Mouse (Mus musculus) embryonic stem cell, embryonic (primary cell): ENCODE results near the gene Zmynd8.

Experiments
- CTCF ChIA-PET, 4 experiments: fragments of 300-600 bp in 2 of 4; fragments of 350-600 bp in 2 of 4; sonication (Branson Sonifier 250); formaldehyde crosslinking; loops; one replicate each; lab custom pipeline; 2022; ENCODE audit warnings: inconsistent platforms in 2 of 4; lab: Charles Lee
- POLR2A ChIA-PET, 4 experiments: fragments of 300-600 bp in 2 of 4; fragments of 350-600 bp in 2 of 4; sonication (Branson Sonifier 250); formaldehyde crosslinking; loops; one replicate each; lab custom pipeline; 2022; ENCODE audit warnings: antibody characterized with exemption in 4 of 4, inconsistent platforms in 1 of 4; lab: Charles Lee

Gene Zmynd8

DNA sequence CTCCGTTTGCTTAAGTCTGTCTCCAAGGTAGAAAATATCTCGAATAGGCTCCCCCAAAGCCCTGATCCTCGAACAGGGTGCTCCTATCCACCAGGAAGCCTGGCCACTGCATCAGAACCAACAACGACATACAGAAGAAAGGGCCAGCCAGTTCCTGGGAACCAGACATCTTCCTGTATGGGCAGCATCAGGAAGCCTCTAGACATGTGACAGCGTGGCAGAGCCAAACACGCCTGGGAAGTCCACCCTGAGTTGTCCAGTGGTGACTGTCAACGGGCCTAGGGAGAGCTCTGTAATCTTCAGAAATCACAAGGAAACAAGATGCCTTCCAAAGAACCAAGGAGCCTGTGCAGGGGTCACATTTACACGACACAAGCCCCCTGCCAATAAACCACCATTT lies 52.0 kb downstream of the Zmynd8 start:
- ChIA-PET POLR2A (interaction anchor here in 3 of 4 experiments (0.6 to 4.9 kb wide), 17 partner anchors 9 to 262 kb away, joined by 3 to 33 read pairs (median 5); partner anchors contain the start of gene Zmynd8 (in 1 of the 3)), CTCF (interaction anchor here in 1 of 4 experiments (0.6 to 2.1 kb wide), 2 partner anchors 13 to 45 kb away, joined by 3 to 5 read pairs; no protein-coding TSS in a partner anchor)

DNA sequence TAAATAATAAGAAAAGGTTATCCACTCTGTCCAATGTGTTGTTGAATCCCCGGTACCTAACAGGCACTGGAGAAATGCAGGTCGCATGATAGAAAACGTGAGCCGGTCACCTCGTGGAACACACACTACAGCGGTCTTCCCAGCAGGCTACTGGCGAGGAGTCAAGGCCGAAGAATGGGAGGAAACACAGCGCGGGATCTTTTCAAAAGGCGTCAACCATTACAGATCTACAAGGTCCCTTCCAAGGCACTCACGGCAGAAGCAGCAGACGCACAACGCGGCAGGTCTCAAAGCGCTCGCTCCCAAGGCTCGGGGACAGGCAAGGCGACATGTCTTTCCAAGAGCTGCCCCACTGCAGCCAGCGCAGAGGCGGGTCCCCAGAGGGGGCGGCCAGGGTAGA lies 53.3 kb downstream of the Zmynd8 start:
- ChIA-PET CTCF (interaction anchor here in 2 of 4 experiments (0.6 to 2.1 kb wide), 5 partner anchors 12 to 46 kb away, joined by 3 to 5 read pairs (median 4); no protein-coding TSS in a partner anchor), POLR2A (interaction anchor here in 3 of 4 experiments (0.7 to 4.9 kb wide), 23 partner anchors 9 to 166 kb away, joined by 3 to 33 read pairs (median 5); no protein-coding TSS in a partner anchor)

DNA sequence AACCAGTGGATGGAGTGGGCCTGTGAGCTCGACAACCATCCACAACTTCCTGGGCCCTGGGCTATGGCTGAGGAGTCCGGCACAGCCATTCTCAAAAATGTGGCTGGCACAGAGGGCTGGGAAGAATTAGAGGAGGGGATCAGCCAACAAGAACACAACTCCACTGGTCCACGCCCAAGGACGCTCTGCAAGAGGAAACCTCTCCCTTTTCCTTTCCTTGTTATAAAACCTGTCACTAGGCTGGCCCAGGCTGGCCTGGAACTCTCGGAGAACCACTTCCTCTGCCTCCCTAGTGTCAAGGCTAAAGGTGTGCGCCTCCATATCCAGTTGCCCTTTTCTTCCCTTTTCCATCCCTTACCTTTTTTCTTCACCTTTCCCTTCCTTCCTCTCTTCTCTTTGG lies 55.5 kb downstream of the Zmynd8 start:
- ChIA-PET CTCF (no interaction called here), POLR2A (interaction anchor here in 2 of 4 experiments (0.9 to 36.5 kb wide), 5 partner anchors 9 to 41 kb away, joined by 3 to 1448 read pairs (median 8); no protein-coding TSS in a partner anchor)

DNA sequence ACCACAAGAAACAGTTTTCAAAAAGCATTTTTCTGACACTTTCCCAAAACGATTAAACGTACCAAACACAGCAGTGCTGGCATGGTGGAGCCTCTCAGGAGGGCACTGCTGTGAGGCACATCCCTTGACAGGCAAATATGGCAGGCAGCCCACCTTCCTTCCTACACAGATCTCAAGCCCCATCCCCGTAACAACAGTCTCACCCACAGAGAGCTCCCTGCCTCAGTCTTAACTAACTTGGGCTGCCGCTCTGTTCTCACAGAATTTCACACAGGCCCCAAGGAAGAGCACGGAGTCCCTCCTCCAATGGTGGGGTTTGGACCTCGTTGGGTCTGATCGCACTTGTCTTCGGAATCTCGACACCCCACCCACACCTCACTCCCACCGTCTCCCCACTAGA lies 56.6 kb downstream of the Zmynd8 start:
- ChIA-PET POLR2A (interaction anchor here in 3 of 4 experiments (0.5 to 36.5 kb wide), 7 partner anchors 8 to 590 kb away, joined by 3 to 1448 read pairs (median 4); no protein-coding TSS in a partner anchor), CTCF (interaction anchor here in 1 of 4 experiments (0.8 kb wide), 1 partner anchor 9 kb away, joined by 4 read pairs; no protein-coding TSS in a partner anchor)

DNA sequence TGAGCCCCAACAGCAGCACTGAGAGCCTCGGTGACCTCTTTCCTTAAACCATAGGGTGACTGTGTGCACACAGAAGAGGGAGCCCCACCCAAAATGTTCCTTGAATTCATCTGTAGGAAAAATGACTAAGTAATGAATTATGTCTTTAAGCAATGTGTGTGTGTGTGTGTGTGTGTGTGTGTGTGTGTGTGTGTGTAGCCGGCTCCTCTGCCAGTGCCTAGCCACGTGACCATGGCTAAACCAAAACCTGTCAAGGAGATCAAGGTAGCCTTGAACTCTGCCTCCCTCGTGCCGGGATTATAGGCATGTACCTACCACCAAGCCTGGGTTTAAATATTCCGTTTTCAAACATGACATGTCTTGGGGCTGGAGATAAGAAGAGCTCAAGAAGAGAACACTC lies 57.0 kb downstream of the Zmynd8 start:
- ChIA-PET CTCF (interaction anchor here in 1 of 4 experiments (0.8 kb wide), 1 partner anchor 9 kb away, joined by 4 read pairs; no protein-coding TSS in a partner anchor), POLR2A (interaction anchor here in 2 of 4 experiments (0.7 to 36.5 kb wide), 7 partner anchors 7 to 591 kb away, joined by 3 to 1448 read pairs (median 3); no protein-coding TSS in a partner anchor)

DNA sequence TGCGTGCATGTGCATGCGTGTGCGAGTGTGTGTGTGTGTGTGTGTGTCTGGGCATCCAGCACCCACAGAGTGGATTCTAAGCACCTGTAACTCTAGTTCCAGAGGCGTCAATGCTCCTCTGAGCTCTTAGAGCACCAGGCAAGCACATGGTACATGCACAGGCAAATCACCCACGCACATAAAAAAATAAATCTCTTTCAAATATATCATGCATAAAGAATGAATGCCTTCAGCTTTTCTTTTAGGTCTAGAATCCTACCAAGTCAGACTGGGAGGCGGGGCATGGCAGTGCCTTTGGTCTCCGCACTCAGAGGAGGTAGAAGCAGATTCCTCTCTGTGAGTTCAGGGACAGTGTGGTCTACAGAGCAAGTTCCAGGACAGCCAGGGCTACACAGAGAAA lies 58.0 kb downstream of the Zmynd8 start:
- ChIA-PET POLR2A (interaction anchor here in 2 of 4 experiments (0.6 to 36.5 kb wide), 10 partner anchors 9 to 153 kb away, joined by 3 to 1448 read pairs (median 4); no protein-coding TSS in a partner anchor), CTCF (interaction anchor here in 1 of 4 experiments (0.8 kb wide), 1 partner anchor 9 kb away, joined by 3 read pairs; no protein-coding TSS in a partner anchor)

DNA sequence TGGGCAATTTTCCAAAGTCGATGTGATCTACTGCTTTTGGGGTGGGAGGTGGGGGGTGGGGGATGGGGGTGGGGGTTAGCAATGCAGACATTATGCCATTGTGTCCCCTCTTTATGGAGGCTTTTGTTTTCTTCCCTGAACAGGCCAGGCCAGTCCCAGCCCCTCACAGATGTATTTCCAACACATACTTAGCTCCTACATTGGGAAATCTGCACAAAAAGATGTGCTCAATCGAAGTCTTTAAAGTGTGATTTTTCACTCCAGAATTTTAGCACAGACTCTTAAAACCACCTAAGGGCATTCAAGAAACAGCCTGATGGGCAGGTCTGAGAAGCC lies 59.5 kb downstream of the Zmynd8 start:
- ChIA-PET CTCF (interaction anchor here in 1 of 4 experiments (1.0 to 1.4 kb wide), 2 partner anchors 24 to 56 kb away, joined by 3 to 6 read pairs; no protein-coding TSS in a partner anchor), POLR2A (interaction anchor here in 3 of 4 experiments (0.5 to 36.5 kb wide), 12 partner anchors 10 to 47 kb away, joined by 3 to 1448 read pairs (median 4); no protein-coding TSS in a partner anchor)

DNA sequence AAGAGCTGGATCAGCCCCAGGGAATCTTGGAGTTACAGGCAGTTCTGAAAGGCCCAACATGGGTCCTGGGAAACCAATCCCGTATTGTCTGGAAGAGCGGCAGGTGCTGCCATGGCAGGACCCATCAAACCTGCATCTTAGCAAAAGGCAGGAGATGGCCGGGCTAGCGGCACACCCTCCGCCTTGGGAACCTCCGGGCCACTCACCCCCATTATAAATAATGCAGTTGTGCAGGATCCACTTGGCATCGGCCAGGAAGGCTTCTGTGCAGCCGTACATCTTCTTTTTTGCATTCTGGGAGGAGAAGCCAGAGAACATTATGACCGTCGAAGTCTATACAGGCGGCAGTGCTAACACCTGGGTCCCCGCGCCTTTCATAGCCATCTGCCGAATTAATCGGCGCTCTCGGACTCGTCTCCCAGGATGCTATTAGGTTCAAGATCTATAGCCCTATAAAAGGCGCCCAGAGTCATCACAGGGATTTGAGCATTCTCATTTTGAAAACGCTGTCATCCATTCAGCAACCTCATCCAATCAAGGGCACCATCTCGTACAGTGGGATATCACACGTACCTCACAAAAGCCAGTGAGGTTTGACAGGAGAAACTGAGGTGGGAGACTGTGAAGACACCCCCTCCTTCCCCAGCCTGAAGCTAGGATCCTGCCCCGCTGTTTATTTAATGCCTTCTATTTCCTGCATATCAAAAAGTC lies 60.1 kb downstream of the Zmynd8 start:
- ChIA-PET CTCF (interaction anchor here in 1 of 4 experiments (1.0 kb wide), 1 partner anchor 56 kb away, joined by 6 read pairs; no protein-coding TSS in a partner anchor), POLR2A (interaction anchor here in 3 of 4 experiments (0.5 to 36.5 kb wide), 15 partner anchors 10 to 58 kb away, joined by 3 to 1448 read pairs (median 4); no protein-coding TSS in a partner anchor)

DNA sequence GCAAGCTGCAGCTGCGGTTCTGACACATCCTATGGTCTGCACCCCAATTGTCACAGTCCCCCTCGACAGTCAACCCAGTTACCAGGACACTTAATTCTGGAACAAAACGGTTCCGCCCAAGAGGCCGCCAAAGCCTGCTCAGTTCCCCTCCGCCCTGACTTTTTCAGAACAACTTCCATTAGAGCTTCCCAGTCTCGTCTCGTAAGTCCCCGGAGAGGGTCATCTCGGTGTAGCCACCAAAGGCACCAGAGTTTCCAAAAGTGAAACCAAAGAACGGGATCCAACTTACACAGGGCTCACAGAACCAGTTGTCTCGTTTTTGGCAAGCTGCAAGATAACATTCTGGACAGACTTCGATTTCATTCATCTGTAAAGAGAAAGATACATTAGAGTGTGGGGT lies 64.2 kb downstream of the Zmynd8 start:
- ChIA-PET CTCF (interaction anchor here in 2 of 4 experiments (0.6 to 4.0 kb wide), 4 partner anchors 15 to 44 kb away, joined by 3 to 19 read pairs (median 7); no protein-coding TSS in a partner anchor), POLR2A (interaction anchor here (1.0 to 36.5 kb wide), 30 partner anchors 8 to 147 kb away, joined by 3 to 1448 read pairs (median 8); partner anchors contain the start of gene Zmynd8 (in 1 of the 4))

DNA sequence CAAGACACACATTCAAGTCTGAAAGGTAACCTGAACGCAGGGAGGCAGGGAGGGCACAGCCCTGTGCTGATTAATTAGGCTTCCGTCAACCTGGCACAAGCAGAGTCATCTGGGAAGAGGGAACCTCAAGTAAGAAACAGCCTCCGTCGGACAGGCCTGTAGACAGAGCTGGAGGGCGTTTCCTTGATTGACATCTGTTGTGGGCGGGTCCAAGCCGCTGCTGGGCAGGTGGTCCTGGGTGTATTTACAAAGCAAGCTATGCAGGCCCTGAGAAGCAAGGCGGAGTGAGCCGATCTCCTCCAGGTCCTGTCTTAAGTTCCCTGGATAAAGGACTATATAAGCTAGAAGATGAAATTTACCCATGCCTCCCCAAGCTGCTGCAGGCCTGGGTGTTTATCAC lies 65.3 kb downstream of the Zmynd8 start:
- ChIA-PET POLR2A (interaction anchor here (0.5 to 36.5 kb wide), 76 partner anchors 8 to 250 kb away, joined by 3 to 1448 read pairs (median 5); partner anchors contain the start of gene Zmynd8 (in 3 of the 4)), CTCF (interaction anchor here (0.6 to 4.0 kb wide), 17 partner anchors 8 to 81 kb away, joined by 3 to 19 read pairs (median 4); partner anchors contain the start of gene Zmynd8 (in 1 of the 4))

DNA sequence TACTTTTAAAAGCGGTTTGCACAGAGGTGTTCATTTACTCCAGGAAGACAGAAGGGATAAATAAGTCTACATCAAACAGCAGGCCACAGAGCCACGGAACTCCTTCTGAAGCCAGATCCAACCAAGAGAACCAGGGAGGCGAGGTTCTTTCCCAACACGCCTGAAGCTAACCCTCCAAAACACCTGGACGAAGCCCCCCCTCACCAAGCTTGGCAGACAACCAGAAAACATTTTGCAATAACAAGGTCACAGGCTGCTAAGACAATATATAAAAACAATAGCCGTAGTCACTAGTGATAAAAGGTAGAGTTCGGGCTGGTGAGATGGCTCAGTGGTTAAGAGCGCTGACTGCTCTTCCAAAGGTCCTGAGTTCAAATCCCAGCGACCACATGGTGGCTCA lies 66.1 kb downstream of the Zmynd8 start:
- ChIA-PET CTCF (interaction anchor here in 2 of 4 experiments (0.7 to 4.0 kb wide), 8 partner anchors 10 to 1221 kb away, joined by 3 to 19 read pairs (median 6); partner anchors contain the start of gene Zmynd8 (in 1 of the 2)), POLR2A (interaction anchor here (0.6 to 36.5 kb wide), 49 partner anchors 8 to 221 kb away, joined by 3 to 1448 read pairs (median 7); partner anchors contain the start of gene Zmynd8 (in 1 of the 4))

DNA sequence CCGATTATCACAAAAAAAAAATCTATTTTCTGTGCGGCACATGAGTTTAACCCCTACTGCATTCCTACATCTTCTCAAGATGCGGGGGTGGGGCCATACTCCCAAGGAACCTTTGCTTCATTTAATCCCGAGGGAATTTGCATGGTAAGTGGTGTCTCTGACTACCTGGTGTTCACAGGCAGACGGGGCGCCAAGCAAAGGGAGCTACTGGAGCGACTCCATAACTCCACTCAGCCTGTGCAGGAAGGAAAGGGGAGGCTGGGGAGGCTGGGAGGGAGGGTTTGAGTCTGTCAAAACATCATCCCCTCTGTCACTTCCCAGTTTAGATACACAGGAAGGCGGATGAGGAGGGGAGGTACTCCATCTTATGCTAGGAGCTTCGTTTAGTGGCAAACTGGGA lies 66.5 kb downstream of the Zmynd8 start:
- ChIA-PET POLR2A (interaction anchor here (0.6 to 36.5 kb wide), 44 partner anchors 8 to 222 kb away, joined by 3 to 1448 read pairs (median 7); partner anchors contain the start of genes Zmynd8 (in 2 of the 4) and Ncoa3 (in 1 of the 4)), CTCF (interaction anchor here in 3 of 4 experiments (0.7 to 4.0 kb wide), 8 partner anchors 13 to 1221 kb away, joined by 3 to 19 read pairs (median 6); partner anchors contain the start of gene Zmynd8 (in 1 of the 3))

DNA sequence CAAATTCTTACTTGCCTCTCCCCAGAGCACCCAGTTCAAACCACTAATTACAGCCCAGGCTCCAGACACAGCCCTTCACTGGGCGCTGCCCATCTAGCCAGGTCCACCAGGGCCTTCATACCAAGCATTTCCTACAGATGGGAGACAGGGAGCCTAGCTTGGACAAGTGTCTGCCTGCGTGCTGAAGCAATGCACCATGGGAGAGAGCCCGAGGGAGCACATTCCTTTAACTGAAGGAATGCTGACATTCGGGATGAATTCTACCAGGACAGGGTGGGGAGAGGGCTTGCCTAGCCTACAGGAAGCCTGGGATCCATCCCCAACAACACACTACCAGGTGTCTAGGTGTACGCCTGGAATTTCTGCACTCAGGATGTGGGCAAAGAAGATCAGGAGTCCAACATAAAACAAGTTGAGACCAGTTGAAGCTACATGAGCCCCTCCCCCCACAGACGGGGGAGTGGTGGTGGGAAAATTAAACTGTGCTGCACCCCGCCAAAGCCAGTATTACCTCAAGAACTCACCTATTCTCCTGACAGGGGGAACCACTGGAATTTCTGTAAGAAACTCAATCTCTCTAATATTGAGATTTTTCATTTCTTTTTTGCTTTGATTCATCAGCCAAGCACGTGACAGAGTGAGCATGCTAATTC lies 67.1 kb downstream of the Zmynd8 start:
- ChIA-PET CTCF (interaction anchor here in 3 of 4 experiments (0.7 to 3.1 kb wide), 11 partner anchors 11 to 1222 kb away, joined by 3 to 9 read pairs (median 4); partner anchors contain the start of gene Zmynd8 (in 1 of the 3)), POLR2A (interaction anchor here (0.6 to 36.5 kb wide), 45 partner anchors 9 to 222 kb away, joined by 3 to 1448 read pairs (median 7); partner anchors contain the start of genes Ncoa3 (in 2 of the 4) and Zmynd8 (in 2 of the 4))

DNA sequence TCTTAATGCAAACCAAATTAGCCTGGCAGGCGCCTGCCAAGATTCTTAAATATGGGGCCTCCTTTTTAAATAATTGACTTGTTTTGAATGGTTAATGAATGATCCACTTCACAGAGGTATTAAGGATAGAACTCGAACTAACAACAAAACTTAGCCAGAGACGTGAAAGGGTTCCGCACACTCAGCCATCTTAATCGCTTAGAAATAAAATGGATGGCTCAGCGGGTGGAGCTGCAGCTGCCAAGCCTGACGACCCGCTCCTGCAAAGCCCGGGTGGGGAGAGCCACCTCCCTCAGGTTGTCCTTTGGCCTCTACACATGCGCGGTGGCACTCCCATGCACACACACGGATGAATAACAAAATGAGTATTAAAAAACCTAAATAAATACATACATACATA lies 70.0 kb downstream of the Zmynd8 start:
- ChIA-PET POLR2A (interaction anchor here in 3 of 4 experiments (0.6 to 41.5 kb wide), 17 partner anchors 4 to 1712 kb away, joined by 3 to 1448 read pairs (median 6); partner anchors contain the start of gene Zmynd8 (in 1 of the 3)), CTCF (interaction anchor here in 3 of 4 experiments (0.6 to 1.8 kb wide), 6 partner anchors 9 to 392 kb away, joined by 3 to 9 read pairs (median 4); no protein-coding TSS in a partner anchor)

DNA sequence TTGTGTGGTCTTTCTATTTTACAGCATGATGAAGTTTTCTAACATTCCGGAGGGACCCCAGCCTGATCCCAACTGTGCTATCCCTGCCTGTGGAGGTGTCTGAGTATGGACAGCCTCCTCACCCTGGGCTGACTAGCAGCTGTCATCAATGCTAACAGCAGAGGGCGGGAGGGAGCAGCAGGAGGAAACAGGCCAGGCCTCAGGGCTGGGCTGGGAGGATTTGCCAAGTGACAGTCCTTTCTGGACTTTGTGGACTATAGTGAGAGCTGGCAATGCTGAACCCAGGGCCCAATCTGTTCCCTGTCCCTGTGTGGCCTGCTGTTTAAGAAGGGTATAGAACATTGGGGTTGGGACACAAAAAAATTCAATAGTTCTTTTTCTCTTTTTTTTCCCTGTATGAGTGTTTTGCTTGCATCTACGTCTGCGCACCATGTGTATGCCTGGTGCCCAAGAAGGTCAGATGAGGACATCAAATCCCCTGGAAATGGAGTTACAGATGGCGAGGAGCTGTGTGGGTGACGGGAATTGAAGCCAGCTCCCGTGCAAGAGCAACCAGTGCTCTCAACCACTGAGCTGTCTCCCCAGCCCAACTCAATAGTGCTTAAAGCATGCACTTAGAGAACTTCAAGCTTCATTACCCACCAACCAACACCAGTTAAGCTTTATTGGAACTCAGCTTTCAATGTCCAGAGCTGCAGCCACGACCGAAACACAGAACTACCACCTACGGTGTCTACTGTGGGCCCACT lies 72.7 kb downstream of the Zmynd8 start:
- ChIA-PET POLR2A (interaction anchor here (0.6 to 41.5 kb wide), 44 partner anchors 1 to 184 kb away, joined by 3 to 1448 read pairs (median 5); partner anchors contain the start of gene Zmynd8 (in 2 of the 4)), CTCF (interaction anchor here (0.6 to 3.0 kb wide), 29 partner anchors 8 to 465 kb away, joined by 3 to 19 read pairs (median 5); partner anchors contain the start of gene Zmynd8 (in 3 of the 4))
